Mouse (Mus musculus) spleen, embryonic (tissue): ENCODE measurements around the gene Depdc5.

Experiments used
- CTCF ChIA-PET: fragments of 350-600 bp; sonication (Branson Sonifier 250); formaldehyde crosslinking; loops from one replicate; lab custom pipeline; 2022; lab: Charles Lee

Gene Depdc5

GRCm38 (mm10) chr5:32998783-32999182 lies 135.3 kb downstream of the Depdc5 start:
- CTCF ChIA-PET = no interaction called here

DNA sequence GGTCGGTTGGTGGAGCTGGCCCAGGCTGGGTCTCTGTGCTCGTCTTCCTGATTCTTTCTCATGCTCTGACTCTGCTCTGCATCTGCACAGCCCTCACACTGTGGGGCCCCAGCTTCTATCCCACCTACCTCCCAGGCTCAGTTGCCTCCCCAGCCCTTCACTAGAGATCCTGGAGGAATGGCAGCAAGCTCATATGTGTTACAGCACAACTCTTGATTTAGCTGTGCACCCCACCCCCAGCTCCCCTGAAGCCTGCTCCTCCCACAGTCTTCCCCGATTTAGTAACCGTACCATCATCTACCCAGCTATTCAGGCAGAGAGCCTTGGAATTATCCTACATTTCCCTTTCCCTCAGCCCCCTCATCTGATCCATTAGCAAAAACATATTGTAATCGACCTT lies 137.6 kb downstream of the Depdc5 start:
- CTCF ChIA-PET = interaction anchor here (0.7 to 1.2 kb wide), 2 partner anchors 20 to 734 kb away, joined by 4 read pairs; no protein-coding TSS in a partner anchor

DNA sequence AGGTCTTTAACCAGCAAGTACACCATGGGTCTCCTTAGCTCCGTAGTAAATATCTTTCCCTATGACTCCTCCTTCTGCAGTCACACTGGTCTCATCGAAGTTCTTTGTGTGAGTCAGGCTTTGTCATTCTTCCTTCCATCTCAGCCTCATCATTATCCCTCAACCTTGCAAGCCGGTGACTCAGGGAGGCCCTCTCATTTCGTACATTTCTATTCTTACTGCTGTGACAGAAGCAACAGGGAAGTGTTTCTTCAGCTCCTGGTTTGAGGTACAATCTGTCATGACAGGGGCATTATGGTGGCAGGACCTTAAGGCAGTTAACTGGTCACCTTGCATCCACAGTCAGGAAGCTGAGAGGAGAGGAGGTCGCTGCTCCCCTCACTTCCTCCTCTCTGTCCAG lies 139.3 kb downstream of the Depdc5 start:
- CTCF ChIA-PET = no interaction called here

- CTCF ChIA-PET = no interaction called here
These were observed 140.0 kb downstream of the Depdc5 start for GRCm38 (mm10) chr5:33003500-33003899.

- CTCF ChIA-PET = no interaction called here
These were observed 140.6 kb downstream of the Depdc5 start for GRCm38 (mm10) chr5:33004110-33004509.

GRCm38 (mm10) chr5:33005442-33006145 lies 142.1 kb downstream of the Depdc5 start:
- CTCF ChIA-PET = no interaction called here

GRCm38 (mm10) chr5:33006670-33007069 lies 143.2 kb downstream of the Depdc5 start:
- CTCF ChIA-PET = no interaction called here

- CTCF ChIA-PET = no interaction called here
These were observed 143.9 kb downstream of the Depdc5 start for GRCm38 (mm10) chr5:33007371-33007770.

DNA sequence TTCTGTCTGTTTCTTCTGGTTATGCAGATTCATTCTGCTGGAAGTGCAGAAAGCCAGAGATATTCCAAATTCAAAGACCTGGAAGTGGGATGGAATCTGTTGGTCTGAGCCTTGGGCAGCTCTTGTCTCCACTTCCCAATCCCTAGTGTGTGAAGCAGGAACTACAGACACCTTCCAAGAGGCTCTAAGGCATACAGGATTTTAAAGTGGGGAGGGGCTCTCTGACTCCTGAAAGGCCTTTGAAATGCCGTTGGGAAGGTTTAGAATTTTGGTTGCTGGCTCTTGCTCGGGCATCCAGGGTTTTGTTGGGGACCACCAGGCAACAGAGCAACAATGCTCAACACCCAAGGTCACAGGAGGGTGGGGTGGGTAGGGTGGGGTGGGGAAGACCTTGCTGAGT lies 145.8 kb downstream of the Depdc5 start:
- CTCF ChIA-PET = no interaction called here

DNA sequence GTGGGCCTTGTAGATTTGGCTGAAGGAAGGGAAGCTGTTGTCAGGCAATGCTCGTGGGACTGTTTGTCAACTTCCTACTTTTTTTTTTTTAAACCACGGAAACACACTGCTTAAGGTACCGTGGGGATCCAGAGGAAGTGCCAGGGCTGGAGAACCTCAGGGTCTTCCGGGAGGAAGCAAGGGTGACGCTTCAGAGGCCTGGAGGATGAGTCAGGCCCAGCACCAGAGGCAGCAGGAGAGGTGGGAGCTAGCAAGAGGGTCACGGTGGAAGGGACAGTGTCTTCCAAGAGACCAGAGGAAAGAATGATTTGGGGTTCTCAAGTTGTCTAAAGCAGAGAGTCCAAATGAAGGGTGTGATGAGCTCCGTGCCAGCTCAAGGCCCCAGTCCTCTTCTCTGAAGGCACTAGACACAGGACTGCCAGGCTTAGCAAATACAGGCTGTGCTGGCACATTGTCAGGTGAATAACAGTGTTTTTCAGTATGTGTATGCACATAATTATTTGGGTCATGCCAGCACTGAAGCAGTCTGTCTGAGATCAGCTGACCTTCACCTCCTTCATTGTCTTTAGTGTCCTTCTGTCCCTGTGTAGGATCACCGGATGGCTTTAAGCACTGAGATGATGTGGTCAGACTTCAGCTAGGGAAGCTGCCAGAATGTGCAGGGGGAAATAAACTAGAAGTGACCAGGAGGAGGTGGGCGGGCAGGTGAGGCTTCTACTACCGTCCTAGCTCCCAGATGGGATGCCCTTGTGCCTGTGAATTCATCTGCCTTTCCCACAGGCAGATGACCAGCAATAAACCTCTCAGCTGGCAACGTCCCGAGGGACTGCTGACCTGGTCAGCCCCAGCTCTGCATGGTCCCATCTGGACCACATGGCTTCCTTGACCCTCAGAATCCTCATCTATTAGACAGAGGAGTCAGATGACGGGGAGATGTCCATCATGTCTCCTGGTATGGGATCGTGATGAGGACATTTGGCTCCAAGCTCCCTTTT lies 146.6 kb downstream of the Depdc5 start:
- CTCF ChIA-PET = no interaction called here

DNA sequence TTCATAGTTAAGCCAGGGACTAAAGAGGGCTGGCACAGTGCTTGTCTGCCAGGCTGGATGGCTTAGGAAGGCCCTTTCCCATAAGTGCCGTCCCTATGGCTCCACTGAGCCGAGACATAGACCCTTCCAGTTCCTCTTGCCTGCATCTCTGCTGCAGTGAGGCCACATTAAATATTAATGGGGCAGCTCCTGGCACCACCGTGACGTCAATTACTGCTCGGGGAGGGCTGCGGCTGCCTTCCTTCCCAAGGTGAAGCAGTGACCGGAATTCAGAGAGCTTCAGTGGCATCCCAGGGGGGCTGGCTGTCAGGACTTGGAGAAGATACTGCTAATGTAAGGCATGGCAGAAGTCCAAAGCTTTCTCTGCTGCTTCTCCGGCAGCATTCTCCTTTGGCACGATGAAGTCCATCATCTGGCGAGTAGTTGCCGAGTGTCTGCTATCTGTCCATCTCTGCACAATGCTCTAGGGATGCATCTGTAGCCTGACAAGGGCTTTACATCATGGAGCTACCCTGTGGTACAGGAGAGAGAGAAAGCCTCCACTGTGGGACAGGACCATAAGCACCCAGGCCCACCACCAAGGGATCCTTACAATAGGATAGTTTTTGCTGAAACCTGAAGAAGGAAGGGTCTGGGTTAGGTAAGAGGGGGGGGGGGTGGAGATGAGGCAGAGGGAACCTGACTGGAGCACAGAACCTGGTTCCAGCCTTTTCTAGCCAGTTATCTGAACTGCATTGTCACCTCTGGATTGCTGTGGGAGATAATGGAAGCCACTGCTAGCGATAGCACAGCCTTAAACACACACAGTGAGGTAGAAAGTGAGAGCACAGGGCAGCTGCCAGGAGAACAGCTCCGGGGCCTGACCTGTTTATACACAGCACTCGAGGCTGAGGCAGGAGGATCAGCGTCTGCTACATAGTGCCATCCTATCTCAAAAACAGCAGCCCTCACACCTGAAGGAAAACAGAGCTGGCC lies 147.9 kb downstream of the Depdc5 start:
- CTCF ChIA-PET = interaction anchor here (0.7 kb wide), 1 partner anchor 161 kb away, joined by 9 read pairs; no protein-coding TSS in a partner anchor

DNA sequence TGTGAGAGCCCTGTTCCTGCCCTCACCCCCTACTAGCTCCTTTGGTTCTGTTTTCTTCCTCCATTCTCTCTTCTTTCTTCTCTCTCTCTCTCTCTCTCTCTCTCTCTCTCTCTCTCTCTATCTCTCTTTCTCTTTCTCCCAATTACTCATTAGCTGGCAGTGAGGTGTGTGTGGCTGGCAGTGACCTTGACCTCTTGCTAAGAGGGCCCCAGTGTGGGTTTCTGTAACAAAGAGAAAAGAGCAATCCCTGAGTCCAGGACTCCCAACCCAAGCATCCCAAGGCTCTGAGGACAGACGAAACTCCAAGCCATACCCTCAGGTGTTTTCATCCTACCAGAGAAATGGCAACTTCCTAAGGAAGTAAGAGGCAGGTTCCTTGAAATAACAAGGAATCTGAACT lies 150.6 kb downstream of the Depdc5 start:
- CTCF ChIA-PET = no interaction called here

DNA sequence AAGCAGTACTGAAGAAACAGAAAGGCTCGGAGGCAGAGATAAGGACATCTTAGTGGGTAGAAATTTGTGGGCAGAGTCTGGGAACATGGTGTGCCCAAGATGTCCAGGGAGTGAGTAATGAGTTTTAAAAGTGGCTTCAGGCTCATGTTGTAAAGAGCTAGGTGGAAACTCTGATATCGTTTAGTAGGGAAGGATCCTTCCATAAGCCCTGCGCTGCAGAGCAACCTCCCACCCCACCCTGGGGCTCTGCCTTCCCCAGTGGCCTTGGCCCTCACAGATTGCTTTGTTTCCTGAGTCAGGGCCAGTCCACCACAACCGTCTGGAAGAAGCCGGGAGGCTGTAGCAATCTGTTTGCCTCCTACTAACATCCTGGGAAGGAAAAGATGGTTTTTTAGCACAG lies 152.1 kb downstream of the Depdc5 start:
- CTCF ChIA-PET = no interaction called here

DNA sequence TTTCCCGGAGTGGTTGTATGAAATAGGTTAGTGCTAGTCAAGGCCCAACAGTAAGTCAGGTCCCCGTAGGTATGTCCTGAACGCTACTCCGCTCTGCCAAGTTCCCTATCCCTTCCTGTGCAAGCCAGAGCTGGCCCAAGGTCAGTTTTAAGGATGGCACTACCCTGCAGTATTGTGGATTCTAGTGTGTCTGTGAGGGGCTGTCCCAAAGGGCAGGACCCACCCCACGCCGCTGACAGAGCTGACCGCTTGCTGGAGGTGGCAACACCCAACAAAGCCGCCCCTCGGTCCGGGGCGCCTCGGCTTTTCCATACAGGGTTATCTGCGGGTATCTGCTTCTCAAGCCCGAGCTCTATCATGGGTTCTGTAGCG lies 154.7 kb downstream of the Depdc5 start:
- CTCF ChIA-PET = interaction anchor here (0.7 kb wide), 1 partner anchor 77 kb away, joined by 7 read pairs; no protein-coding TSS in a partner anchor

DNA sequence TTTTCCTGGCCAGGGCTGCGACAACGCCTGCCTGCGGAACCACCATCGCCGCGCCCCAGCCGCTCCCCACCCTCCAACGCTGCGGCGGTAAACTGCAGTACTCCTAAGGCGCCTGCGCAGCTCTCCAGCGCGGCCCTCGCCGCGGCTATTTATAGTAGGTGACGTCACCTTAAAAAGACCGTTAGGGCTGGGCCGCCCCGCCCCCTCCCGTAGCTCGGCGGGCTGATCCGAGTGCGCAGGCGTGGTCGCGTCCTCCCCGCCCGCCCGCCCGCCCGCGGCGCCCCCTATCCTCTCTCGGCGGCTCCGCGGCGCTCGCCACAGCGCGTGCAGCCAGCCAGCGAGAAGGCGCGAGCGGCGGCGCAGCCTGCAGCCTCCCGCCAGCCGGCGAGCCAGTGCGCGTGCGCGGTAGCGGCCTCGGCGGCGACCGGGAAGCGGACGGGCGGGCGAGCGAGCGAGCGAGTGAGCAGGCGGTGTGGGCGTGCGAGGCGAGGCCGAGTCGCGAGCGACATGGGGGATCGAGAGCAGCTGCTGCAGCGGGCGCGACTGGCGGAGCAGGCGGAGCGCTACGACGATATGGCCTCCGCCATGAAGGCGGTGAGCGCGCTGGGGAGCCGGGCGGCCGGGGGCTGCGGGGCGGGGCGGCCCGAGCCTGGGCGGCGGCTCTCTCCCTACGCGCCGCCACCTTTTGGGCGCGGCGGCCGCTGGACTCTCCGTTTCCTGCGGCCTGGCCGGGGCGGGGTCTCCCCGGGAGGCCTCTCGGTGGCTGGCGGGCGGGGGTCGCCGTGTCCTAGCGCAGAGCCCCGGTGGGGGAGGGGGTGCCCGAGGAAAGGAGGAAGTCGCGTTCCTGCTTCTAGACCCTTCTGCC lies 155.3 kb downstream of the Depdc5 start, which contains the start of gene Ywhah:
TSS of gene Ywhah (plus strand) at position 256 of the 865 bp plus-strand sequence.
- CTCF ChIA-PET = interaction anchor here (0.7 kb wide), 1 partner anchor 170 kb away, joined by 3 read pairs; no protein-coding TSS in a partner anchor

DNA sequence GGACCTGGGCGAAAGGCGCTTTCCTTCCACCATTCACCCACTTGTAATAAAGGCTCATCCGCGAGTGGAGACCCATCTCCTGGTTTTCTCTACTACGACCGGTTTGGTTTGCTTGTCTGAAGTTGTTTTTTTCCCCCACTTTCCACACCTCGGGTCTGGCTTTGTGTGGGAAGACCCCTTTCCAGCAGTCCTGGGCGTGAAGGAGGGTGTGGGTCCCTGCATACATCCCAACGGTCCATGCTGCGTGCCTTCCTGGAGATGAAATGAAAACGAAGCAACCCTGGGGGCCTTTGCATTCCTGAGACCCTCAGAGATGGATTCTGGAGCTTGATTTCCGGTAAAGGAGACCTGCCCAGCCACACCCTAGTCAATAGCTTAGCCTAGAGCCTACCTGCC lies 155.9 kb downstream of the Depdc5 start:
- CTCF ChIA-PET = interaction anchor here (0.7 kb wide), 1 partner anchor 171 kb away, joined by 3 read pairs; no protein-coding TSS in a partner anchor

DNA sequence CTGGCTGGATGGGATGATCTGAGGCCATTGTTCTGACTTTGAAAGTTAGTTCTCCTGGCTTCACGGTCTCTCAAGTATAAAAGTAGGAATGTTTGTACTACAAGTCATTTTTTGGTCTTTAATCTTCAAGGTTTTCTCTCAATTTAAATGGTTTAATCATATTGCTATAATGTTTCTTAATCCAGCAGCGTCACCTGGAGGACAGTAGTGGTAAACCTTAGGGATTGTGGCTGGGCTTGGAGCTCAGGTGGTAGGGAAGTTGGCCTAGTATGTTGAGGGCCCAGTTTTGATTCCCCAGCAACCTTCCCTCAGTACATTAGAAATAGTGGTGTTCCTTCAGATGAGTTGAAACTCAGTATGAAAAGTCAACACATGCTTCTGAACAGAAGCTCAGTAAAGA lies 158.1 kb downstream of the Depdc5 start:
- CTCF ChIA-PET = interaction anchor here (0.6 to 0.8 kb wide), 2 partner anchors 21 to 65 kb away, joined by 4 to 6 read pairs; no protein-coding TSS in a partner anchor

GRCm38 (mm10) chr5:33023337-33023736 lies 159.8 kb downstream of the Depdc5 start:
- CTCF ChIA-PET = no interaction called here

DNA sequence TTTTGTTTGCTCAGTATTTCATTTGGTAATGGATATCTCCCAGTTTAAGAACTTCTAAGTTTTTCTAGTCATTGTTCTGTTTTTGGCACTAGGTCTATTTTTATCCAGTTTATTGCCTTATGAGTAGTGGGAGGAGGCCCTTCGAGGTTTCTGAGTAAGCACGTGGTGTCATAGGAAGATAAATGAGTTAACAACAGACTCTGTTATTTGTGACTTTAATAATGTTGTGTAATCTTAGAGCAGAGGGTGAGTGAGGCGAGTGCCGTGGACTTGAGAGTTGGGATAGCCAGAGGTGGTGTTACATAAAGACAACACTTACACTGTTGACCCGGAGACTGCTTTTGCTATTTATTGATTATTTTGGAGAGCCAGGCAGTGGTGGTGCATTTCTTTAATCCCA lies 161.0 kb downstream of the Depdc5 start:
- CTCF ChIA-PET = no interaction called here

- CTCF ChIA-PET = no interaction called here
These were observed 165.2 kb downstream of the Depdc5 start for GRCm38 (mm10) chr5:33028656-33029055.
